Mouse (Mus musculus) hindbrain, embryonic 10.5 days (tissue): ENCODE data around the gene Spats2l. TPM values are rescaled to one million over a fixed set of nuclear protein-coding genes. Genes with fewer than 3 reads are reported as not detected.

ENCODE experiments used
- DNase-seq: peaks from one replicate; pipeline ENCODE4 v3.0.0-alpha.2; 2017; ENCODE audit warnings: low spot score
- H3K27ac ChIP-seq: fragments of 300-500 bp; sonication (generic); 2 replicates; pipeline ENCODE4 v1.5.1; 2016; ENCODE audit warnings: mild to moderate bottlenecking, moderate library complexity
- H3K27me3 ChIP-seq: fragments of 300-500 bp; sonication (generic); 2 replicates; pipeline ENCODE4 v1.6.1; 2016; ENCODE audit warnings: mild to moderate bottlenecking; ENCODE audit not compliant: poor library complexity, insufficient read depth, severe bottlenecking
- H3K36me3 ChIP-seq: fragments of 300-500 bp; sonication (generic); 2 replicates; pipeline ENCODE4 v1.6.1; 2016; ENCODE audit warnings: mild to moderate bottlenecking, moderate library complexity
- H3K4me1 ChIP-seq: fragments of 300-500 bp; sonication (generic); replicated peaks from 2 replicates; pipeline ENCODE4 v1.6.1; 2016; ENCODE audit warnings: mild to moderate bottlenecking
- H3K4me3 ChIP-seq: fragments of 300-500 bp; sonication (generic); 2 replicates; pipeline ENCODE4 v1.5.1; 2016; ENCODE audit warnings: mild to moderate bottlenecking, moderate library complexity
- H3K9me3 ChIP-seq: fragments of 300-500 bp; sonication (generic); 2 replicates; pipeline ENCODE4 v1.6.1; 2016; ENCODE audit warnings: mild to moderate bottlenecking, moderate library complexity
- WGBS: fragments of 180-500 bp; shearing (Covaris S2); methylation state at CpG from one replicate; pipeline ENCODE4 v1.1.7; 2016; 5-methylcytosine and 5-hydroxymethylcytosine counted together
- polyA plus RNA-seq: library from polyadenylated mRNA; unstranded; fragments of >200 nt; fragmentation: Nextera tagmentation; extraction: Ambion mirVana; gene quantifications from 2 replicates; pipeline ENCODE4 v1.2.1, GENCODE M21; 2016

The Spats2l gene
- polyA plus RNA-seq, 1 experiment from 2014 or later, result 29.7 TPM

DNA sequence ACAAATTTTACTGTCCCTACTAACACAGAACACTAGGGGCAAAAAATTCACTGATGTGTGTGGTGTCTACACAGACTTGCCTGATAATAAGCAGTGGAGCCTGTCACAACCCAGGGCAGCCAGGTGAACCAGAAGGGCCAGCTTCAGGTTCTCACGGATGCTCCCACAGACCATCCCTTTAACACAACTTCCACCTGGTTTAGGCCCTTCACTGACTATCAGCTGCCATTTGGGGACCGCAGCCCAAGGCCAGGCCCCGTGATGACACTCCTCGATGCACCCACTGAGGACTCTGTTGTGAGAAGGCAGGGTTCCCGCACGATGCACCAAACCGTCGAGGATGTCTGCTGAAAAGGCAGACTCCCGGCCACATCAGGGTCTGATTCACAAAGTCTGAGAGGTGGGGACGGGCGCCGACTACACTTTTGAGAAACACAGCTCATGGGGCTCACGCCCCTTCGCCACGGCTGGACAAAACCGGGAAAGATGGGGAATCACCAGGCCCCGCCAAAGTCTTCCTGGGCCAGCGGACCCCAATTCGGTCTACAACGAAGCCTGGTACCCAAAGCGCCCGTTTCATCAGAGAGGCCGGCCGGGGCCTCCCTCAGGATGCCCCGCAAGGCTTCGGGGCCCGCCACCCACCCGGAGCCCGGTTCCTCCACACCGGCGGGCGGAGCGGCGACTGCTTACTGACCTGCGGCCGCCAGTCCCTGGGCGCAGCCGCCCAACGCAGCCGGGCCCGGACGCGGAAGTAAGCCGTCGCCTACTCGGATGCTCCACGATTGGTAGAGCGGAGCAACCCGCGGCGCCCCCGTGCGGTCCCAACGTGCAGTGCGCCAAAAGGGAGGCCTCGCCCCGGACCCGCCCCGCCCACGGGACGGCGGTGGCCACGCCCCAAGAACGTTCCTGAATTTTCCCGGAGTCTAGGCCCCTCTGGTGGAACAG lies 195.6 kb downstream of the Spats2l start:
- H3K27ac ChIP-seq, result peak overlapping the region; percentile 97
- peak overlapping the region; percentile 83 for H3K4me3 ChIP-seq
- peak; percentile 97 for DNase-seq
- H3K9me3 ChIP-seq, result no peaks in the 10 kb centered on the region
- no peaks in the 10 kb centered on the region for H3K27me3 ChIP-seq
- WGBS, result under 1% methylated on average over 65 of the region's 65 CpGs
- peaks cover 13% of the 10 kb centered on the region for H3K4me1 ChIP-seq
- H3K36me3 ChIP-seq, result peaks cover 24% of the 10 kb centered on the region

DNA sequence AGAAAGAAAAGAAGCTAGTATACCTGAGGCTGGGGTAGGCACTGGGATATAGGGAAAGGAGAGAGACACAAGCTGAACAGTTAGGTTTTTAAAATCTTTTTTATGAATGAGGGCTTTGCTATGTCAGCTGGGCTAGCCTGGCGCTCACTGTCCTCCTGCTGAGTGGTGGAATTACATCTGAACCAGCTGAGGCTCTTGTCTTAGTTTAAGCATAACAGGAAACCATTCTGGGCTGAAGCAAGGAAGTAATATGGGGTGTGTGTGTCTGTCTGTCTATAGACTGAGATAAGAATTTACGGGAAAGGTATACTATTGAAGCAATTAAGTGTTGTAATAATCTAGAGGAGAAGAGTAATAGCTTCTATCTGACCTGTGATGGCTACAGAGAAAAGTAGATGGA lies 197.6 kb downstream of the Spats2l start:
- Histone ChIP-seq H3K27ac (no peak overlapping the region), H3K4me3 (no peak overlapping the region), H3K9me3 (no peaks in the 10 kb centered on the region), H3K27me3 (no peaks in the 10 kb centered on the region), H3K4me1 (peaks cover 13% of the 10 kb centered on the region), H3K36me3 (peaks cover 6% of the 10 kb centered on the region)
- WGBS, result 90% methylated on average over 2 of the region's 2 CpGs
- no peak for DNase-seq

DNA sequence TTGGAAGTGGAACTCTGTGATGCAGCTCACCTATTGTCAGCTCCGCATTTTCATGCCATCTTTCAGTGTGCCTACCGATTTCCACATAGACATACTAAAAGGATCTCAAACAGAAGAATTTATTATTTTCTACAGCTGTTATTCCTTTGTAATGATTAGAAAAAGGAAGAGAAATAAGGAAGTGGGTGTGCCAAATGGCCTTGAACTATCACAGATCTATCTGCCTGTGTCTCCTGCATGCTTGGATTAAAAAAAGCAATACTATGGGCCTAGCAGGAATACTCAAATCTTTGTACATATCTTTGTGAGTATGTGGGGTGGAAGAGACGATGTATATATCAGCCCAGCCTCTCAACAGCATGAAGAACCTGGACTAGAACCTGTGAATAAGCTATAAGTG lies 202.9 kb downstream of the Spats2l start:
- DNase-seq, result no peak
- 88% methylated on average over 3 of the region's 3 CpGs for WGBS

DNA sequence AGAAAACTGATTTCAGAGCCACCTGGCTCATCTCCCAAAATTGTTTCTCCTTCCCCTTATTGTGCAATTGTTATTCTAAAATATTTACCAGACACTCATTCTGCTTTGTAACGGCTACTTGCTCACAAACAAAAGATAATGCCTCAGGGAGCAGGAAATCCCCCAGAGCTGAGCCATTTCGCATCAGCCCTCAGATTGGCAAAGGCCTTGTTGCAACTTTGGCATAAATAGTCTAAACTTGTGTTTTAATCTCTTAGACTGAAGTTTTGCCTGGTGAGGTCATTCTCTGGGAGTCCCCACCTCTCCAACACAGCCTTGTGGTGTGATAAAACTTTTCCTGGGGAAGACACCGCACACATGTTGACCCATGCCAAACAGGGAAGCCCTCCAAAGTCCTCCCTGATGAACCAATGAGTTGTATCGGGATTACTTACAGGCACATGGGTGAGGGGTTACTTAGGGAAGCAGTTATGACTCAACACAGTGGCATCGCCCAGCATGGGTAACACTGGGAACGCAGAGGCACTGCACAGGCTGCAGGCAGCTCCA lies 215.2 kb downstream of the Spats2l start:
- 0 out of 2 replicates have a peak, but pooled peaks cover 5% of the 10 kb centered on the region for H3K4me1 ChIP-seq
- H3K27me3 ChIP-seq, result no peaks in the 10 kb centered on the region
- H3K27ac ChIP-seq, result no peak overlapping the region
- no peak overlapping the region for H3K4me3 ChIP-seq
- 74% methylated on average over 6 of the region's 6 CpGs for WGBS
- H3K9me3 ChIP-seq, result no peaks in the 10 kb centered on the region
- H3K36me3 ChIP-seq, result no peaks in the 10 kb centered on the region
- DNase-seq, result no peak

More for the DNA sequence above, 202.9 kb downstream of the Spats2l start:
- Histone ChIP-seq H3K27me3 (no peaks in the 10 kb centered on the region), H3K27ac (no peak overlapping the region), H3K4me3 (no peak overlapping the region), H3K9me3 (no peaks in the 10 kb centered on the region), H3K36me3 (no peaks in the 10 kb centered on the region), H3K4me1 (no peaks in the 10 kb centered on the region)

DNA sequence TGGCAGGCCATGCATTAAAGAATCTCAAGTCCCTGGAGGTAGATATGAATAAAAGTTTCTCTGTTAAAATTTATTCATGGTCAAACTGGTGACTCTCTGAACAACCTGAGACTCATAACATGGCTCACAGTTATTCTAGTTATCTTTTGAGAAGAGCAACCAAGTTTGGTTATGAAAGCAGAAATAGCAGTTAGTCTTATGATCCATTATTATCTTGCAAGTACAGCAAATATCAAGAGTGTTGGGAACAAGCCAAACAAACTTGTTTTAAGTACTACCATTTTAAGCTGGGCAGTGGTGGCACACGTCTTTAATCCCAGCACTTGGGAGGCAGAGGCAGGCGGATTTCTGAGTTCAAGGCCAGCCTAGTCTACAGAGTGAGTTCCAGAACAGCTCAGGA lies 217.3 kb downstream of the Spats2l start:
- WGBS, result 85% methylated on average over 2 of the region's 2 CpGs
- Histone ChIP-seq H3K36me3 (no peaks in the 10 kb centered on the region), H3K4me1 (peaks cover 6% of the 10 kb centered on the region), H3K4me3 (no peak overlapping the region), H3K9me3 (no peaks in the 10 kb centered on the region), H3K27me3 (no peaks in the 10 kb centered on the region), H3K27ac (no peak overlapping the region)
- DNase-seq, result no peak

DNA sequence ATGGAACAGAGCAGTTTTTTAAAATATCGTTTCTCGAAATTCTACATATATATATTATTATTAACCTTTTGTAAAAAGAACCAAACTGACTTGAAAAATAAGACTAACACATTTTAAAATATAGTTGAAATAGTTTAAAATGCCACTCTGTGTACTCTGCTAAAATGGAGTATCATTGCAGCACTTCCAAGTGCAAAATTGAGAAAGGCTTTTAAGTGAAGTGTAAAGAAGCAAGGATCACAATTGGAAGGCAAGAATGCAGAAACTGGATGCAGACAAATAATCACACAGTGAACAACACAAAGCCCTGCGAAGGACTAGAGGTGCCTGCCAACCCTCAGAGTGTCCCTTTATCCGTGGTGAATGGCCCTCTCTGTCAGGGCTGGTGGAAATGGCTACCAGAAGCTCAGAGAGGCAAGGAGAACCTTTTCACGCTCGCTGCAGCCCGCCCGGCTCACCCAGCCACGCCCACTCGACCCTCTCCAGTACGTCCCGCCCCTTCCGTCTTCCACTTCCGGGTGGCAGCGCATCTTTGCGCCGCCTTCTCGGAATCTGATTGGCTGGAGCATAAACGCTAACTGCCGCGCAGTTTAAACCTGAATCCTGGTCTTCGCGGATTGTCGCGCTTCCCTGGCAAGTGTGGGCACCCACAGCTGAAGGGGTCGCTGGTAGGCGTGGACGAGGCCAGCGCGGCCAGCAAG lies 221.6 kb downstream of the Spats2l start, which contains the start of gene Sgo2a:
Gene Sgo2a, plus strand, starts transcription at position 540 of the 701 bp plus-strand sequence.
- WGBS, result 7% methylated on average over 30 of the region's 30 CpGs
- H3K27me3 ChIP-seq, result no peaks in the 10 kb centered on the region

DNA sequence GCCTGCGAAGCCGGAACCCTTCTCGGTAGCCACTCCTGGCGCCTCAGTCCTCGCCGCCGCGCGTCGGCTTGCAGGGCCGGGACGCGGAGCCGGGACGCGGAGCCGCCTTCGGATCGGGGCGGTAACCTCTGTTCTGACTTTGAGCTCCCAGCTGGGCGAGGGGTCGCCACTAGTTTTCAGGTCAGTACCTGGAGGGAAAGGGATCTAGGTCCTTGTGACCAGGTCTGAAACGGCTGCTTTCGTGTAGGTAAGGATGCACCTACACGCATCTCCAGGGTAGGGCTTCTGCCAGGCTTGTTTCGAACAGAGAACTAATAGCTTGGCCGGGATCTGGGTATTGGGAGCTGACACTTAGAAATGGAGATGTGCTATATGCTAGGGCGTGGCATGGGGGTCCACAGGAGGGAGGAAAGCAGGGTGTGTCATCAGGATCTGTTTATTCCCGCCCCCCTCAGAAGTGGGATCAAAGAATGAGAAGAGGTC lies 222.2 kb downstream of the Spats2l start:
- Histone ChIP-seq H3K4me1 (peaks cover 21% of the 10 kb centered on the region), H3K9me3 (no peaks in the 10 kb centered on the region), H3K27ac (peak overlapping the region; percentile 93), H3K36me3 (peaks cover 29% of the 10 kb centered on the region), H3K4me3 (peak overlapping the region; percentile 76), H3K27me3 (no peaks in the 10 kb centered on the region)
- DNase-seq, result no peak
- WGBS, result under 1% methylated on average over 29 of the region's 29 CpGs

More for the DNA sequence above, 221.6 kb downstream of the Spats2l start, which contains the start of gene Sgo2a:
- H3K27ac ChIP-seq, result peak within 1 kb of the TSS; percentile 93
- peak; percentile 97 for DNase-seq
- peaks cover 21% of the 10 kb centered on the region for H3K4me1 ChIP-seq
- H3K9me3 ChIP-seq, result no peaks in the 10 kb centered on the region
- H3K36me3 ChIP-seq, result peaks cover 23% of the 10 kb centered on the region
- peak within 1 kb of the TSS; percentile 76 for H3K4me3 ChIP-seq

Other genes with a start within 250 kb of the Spats2l start
- gene Sgo2a, start 221.8 kb downstream of the Spats2l start, polyA plus RNA-seq, result 16.5 and 19.6 TPM in 2 replicates
- gene Kctd18, start 244.8 kb downstream of the Spats2l start, polyA plus RNA-seq, result 18.5 and 19.2 TPM in 2 replicates